Mouse (Mus musculus) hindlimb bud, embryonic 11.5 days (tissue): ENCODE results near the gene Slc4a1.
"Not testable (repeated sequence)": the region's sequence is repeated elsewhere in the genome, so short reads cannot be mapped to it uniquely, and the experiment has no call there.

ENCODE experiments used
- DNase-seq: peaks from one replicate; pipeline ENCODE4 v3.0.0-alpha.2; 2012; ENCODE audit warnings: low read depth, low spot score; ENCODE audit errors: extremely low spot score

The Slc4a1 gene

DNA sequence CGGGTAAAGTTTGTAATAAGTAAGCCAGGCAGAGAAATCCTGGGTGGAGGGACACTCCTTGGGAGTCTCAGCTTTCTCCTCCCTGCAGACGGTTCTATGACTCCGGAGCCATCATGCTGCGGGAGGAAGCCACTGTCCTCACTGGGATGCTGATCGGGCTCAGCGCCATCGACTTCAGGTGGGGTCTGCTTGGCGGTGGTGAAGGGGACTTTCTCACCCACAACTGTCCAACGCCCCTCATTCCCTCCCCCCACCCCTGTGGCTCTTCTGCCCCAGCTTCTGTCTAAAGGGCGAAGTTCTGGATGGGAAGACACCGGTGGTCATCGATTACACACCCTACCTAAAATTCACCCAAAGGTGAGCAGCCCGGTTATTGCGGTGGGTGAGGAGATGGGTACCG lies 33.1 kb upstream of the Slc4a1 start:
- DNase-seq: no peak

DNA sequence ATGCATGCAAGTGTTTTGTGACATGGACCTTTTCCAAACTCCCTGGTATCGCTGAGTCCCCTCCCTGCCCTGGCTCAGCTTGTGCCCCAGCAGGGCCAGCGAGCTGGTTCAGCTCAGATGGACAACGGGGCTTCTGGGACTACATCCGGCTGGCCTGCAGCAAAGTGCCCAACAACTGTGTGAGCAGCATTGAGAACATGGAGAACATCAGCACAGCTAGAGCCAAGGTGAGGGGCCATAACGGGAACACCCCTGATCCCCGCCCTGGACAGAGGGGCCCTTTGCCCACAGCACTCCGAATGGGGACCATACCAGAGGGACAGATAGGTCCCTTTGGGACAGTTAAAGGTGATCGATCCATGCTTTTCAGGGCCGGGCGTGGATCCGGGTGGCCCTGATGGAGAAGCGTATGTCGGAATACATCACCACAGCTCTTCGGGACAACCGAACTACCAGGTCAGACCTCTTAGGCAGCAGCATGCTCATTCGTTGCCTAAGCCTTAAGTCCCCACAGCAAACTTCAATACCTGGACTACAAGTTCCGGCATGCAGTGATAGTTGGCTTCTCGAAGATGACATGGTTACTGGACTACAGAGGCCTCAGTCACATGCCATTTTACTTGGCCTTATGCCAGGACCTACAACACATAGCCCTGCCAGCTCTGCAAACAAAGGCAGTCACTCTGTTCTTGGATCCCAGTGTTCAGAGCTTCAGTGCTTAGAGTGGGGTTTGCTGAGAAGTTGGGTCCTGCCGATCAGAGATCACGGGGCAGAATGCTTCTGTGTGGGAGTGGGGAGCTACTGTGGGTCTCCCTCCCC lies 32.2 kb upstream of the Slc4a1 start:
- no peak for DNase-seq

DNA sequence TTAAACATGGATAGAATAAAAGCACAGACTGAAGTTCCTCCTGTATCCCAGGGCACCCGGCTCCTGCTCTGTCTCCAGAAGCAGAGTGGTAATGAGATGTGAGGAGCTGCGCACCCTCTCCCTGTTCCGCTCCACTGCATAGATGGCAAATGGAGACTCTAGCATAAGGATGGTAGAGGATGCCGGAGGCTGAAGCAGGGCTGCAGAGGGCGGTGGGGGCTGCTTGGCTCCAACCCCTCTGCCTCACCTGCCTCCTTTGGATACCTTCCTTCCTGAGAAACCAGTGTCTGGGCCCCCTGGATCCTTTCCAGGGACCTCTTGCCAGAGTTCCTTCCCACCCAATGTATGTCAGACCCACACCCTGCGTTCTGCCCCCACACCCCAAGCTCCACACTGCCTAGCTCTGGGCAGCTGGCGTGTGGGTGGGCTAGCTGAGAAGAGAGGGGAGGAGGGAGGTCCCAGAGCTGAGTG lies 30.7 kb upstream of the Slc4a1 start:
- no peak for DNase-seq

DNA sequence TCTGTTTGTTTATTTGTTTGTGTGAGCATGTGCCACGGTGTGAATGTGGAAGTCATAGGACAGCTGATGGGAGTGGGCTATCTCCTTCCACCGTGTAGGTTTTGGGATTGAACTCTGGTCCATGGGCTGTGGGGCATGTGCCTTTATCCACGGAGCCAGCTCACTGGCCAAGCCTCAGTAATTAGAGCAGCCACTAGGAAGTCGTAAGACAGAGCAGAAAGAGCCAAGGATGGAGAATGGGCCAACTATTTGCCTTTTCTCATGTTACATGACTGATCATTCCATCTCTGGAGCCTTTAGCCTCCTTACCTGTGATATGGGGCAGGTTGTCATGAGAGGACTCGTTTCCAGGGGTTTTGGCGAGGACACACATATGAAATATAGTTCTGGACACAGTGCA lies 30.3 kb upstream of the Slc4a1 start:
- DNase-seq: no peak

DNA sequence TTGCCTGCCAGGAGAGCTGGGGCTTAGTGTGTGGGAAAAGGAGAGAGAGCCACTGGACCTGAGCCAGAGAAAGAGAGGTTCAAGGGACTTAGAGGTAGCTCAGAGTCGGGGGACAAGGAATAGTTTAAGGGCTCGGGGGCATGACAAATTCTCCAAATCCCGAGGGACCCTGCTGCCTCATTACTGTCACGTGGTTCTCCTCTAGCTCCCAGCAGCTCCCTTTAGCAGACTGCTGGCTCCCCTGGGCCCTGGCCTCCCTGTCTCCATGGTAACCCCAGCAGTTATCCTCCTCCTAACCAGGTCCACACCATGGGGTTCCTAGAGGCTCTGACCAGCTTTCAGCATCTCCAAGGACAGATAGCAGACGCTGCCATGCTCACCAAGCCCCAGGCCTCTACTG lies 29.2 kb upstream of the Slc4a1 start:
- DNase-seq: no peak

DNA sequence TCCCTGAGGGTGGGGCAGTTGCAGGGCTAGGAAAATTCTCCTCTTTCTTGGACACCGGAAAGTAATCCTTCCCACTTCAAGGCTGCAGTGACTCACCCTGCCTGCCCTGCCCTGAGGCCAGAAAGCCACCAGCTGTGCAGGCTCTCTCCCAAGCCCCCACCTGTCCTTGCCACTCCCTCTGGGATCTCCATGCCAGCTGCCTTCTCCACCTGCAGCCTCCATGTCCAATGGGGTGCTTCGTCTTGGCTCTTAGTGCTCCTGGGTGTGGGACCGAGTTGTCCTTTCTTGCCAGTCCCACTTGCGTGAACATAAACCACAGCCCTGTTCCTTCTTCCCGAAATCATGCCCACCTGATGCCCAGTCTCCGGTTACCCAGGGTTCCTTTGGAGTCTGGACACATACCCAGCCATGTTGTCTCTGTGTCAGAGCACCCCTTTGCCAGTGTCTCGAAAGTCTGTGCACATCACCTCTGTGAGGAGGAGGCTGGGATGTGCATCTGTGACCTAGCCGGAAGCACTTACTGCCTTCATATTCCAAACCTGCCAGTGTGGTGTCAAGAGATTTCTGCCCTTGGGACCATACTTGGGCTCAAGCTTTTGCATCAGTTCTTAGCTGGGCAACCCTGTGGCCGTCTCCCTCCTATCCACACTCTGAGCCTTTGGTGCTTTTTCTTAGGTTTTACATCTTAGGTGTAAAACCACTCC lies 28.6 kb upstream of the Slc4a1 start:
- no peak for DNase-seq

DNA sequence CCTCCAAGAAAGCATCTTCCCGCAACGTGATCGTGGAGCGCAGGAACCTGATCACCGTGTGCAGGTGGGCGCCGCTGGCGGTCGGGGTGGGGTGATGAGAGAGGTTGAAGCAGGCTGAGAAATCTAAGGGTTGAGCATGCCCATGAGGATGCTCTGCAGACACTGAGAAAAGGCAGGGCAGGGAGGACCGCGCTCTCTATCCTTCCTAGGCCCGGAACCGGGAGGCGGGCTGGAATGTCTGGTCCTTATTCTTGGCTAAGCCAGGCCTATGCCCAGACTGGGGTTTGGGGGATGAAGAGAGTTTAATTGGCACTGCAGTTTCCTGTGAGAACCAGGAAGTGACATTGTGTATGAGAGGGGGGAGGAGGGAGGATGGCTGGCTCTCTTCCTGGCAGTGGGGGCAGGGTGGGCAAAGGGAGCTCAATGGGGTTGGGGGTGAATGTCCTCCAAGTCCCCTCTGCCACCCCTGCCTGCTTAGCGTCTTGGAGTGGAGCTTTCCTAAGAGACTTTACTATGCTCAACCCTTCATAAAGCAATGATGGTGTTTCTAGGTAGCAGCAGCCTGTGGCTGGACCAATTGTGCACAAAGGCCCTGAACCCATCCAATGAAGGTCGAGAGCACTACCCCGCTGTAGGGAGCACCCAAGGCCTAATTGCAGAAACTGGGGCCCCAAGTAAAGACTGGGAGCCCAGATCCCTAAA lies 27.9 kb upstream of the Slc4a1 start:
- DNase-seq: no peak

DNA sequence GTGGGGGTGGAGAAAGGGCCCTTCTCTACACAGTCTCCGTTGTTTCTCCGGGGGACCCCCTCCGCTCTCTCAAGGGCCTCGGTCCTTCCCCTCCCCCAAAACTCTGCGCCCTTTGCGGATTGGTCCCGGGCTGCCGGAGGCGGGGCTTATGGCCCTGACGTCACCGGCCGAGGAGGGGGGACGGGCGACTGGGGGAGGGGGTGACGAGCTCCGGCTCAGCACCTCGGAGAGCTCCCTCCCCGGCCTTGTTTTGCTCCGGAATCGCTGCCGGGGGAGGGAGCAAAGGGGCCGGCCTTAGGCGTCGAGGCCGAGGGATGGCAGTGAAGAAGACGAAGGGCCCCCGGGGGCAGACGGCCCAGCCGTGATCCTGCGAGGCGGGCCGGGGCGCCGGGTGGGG lies 27.2 kb upstream of the Slc4a1 start, which contains the start of gene Rundc3a:
Gene Rundc3a, plus strand, starts transcription at position 166 of the 397 bp plus-strand sequence.
- DNase-seq: peak; percentile 61

DNA sequence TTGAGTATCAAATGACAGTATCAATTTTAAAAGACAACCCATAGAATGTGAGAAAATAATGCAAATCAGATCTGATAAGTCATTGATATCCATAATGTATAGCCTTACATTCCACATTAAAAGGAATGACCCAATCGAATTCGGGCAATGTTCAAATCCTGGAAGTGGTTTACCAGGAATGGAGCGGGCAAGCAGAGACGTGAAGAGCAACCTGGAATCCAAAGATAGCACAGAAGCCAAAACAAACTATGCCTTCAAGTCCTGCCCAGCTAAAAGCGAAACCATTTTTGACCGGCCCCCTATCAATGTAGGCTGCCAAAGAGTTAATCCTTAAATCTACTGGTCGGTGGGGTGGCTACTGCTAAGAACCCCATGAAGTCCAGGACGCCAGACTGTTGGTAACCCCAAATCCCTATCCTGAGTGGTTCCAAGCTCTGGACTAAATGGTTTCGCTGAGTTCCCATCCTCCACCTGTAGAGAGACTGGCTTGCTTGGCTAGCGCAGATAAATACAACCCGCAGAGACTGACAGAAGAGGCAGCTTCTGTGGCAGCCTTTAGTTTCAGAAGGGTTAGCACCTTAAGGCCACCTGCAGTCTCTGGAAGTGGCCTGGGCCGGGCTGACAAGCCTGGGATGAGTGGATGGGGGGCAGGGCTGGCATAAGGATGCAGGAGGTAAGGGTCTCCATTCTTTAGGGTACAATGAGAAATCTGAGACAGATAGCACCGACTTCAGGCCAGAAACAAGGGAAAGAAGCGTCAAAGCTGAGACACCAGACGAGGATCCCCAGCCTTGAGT lies 26.6 kb upstream of the Slc4a1 start:
- no peak for DNase-seq

DNA sequence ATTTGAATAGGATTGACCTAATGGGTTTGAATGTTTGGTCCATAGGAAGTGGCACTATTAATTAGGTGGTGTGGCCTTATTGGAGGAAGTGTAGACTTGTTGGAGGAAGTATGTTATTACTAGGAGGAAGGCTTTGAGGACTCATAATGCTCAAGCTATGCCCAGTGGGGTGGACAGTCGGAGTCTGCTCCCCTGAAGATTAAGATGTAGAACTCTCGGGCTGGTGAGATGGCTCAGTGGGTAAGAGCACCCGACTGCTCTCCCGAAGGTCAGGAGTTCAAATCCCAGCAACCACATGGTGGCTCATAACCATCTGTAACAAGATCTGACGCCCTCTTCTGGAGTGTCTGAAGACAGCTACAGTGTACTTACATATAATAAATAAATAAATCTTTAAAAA lies 23.4 kb upstream of the Slc4a1 start:
- not testable (repeated sequence) for DNase-seq

DNA sequence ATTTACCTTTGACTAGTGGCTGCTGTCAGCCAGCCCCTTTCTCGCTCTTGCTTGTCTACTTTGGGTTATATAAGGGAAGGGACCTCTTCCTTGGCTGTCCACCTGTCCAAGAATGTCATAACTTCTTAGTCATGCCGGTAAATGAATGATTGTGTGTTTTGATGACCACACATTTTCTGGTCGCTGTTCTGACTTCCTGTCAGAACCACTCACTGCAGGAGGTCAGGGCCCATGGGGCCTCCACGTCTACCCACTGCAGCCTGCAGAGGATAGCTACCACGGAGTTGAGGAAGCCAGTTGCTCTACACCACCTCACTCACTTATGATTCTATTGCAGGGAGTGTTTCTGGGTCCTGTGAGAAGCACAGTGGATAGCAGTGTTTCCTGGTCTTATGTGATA lies 20.1 kb upstream of the Slc4a1 start:
- DNase-seq: no peak

DNA sequence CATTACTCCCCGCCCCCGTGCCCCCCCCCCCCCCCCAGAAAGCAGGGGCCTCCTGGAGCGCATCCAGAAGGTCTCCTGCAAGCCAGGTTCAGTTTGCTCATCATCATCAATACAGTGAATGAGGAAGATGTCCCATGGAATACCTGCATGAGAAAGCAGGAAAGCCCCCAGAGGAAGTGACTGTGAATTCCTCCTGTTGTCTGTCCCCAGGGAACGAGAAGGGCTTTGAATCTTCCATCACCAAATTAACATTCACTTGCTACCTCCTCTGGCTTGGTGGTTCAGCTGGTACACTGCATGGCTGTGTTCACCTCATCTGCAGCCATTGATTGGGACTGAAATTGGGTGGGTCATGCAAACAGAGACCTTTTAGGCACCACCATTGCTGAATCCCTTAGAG lies 19.1 kb upstream of the Slc4a1 start:
- no peak for DNase-seq

DNA sequence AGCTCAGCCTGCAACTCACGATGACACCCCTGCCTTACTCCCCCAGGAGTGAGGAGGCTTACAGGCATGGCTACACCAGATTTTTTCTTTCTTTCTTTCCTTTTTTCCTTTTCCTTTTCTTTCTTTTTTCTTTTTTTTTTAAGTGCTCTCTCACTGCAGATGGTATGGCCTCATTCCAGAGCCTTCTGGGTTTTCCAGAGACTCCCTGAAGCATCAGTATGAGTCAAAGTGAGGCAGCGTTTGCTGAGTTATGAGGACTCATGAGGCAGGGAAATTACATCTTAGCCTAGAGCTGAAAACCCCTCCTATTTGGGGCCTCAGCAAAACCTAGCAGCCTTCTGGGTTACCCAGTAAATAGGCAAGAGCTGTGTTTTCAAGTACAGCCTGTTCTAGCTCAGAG lies 18.4 kb upstream of the Slc4a1 start:
- DNase-seq: no peak

DNA sequence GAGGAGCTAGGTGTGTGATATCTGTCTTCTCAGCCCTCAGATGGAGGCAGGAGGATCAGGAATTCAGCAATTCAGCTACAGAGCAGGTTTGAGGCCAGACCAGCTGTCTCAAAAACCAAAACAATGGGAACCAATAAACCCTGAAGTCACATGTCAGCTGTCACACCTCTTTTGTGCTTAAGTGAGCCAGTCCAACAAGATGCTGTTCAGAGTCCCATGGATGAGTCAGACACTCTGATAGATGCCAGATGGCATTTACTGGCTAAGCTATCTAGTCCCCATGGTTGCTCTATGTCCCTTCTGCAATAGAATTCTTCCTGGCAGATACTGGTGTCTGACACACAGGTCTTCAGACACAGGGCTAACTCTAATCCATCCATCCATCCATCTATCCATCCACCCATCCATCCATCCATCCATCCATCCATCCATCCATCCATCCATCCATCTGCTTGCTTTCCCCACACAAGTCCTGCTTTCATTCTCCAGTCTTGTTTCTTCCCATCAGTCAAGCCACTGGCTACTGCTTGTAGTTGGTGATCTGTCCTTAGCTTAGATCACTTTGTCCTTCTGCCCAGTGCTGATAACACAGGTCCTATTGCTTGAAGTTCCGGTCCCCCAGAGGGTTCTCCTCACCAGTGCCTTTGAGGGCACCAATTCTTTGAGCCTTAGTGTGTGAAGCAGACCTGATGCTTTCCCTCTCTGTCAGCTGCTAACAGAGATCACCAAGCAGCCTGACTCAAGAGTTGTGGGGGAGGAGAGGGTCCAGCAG lies 17.5 kb upstream of the Slc4a1 start:
- DNase-seq: no peak

DNA sequence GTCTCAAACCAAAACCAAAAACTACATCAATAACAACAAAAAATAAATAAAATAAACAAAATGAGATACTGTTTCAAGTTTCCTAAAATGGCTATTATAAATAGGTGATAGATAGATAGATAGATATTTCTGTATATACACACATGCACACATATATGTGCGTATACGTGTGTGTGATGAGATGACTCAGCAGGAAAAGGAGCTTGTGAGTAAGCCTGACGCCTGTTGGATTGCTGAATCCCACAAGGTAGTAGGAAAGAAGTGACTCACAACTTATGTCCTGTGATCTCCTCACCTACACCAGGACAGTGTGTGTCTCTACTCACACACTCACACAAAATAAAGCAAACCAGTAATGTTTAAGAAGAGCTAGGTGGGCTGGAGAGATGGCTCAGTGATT lies 16.8 kb upstream of the Slc4a1 start:
- DNase-seq: no peak

DNA sequence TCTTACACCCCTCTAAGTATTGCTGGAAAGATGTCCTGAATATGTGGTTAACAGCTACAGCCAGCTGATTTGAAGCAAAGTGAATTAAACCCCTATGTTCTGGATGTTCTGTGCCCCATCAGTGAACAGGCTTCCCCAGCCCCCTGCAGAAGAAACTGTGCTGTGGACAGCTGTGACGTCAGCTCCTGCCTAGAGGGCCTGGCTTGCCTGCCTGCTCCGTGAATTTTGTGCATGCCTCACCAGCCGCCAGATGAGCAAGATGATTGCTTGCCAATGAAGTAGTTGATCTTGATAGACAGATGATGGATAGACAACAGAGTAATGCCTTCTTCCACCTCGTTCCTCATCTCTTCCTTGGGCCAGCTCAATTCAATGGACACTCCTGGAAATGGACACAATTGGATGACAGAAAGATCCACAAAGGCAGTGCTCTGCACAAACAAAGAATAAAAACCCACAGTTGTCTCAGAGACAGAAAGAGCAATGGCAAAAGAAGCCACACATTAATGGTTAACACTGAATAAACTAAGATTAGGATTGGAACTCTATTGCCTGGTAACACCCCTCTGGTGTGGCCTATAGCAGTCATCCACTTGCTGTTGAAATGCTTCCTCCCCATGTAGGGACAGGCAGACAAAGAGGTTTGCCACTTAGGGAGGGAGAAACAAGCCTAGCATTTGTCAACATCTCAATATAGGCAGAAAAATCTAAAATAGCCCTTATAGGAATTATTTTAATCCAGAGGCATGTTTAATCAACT lies 15.5 kb upstream of the Slc4a1 start:
- DNase-seq: no peak

DNA sequence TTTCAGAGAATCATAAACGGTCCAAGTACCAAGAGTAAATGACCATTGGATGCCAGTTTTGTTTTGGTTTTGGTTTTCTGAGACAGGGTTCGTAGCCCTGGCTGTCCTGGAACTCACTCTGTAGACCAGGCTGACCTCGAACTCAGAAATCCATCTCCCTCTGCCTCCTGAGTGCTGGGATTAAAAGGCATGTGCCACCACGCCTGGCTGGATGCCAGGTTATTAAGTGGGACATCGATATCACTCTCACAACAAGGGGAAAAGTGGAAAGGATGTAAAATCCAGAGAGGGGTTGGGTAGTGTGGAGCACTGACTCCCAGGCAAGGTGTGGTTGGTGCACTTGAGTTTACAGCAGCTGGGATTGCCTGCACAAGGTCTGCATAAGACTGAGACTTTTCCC lies 14.1 kb upstream of the Slc4a1 start:
- no peak for DNase-seq

DNA sequence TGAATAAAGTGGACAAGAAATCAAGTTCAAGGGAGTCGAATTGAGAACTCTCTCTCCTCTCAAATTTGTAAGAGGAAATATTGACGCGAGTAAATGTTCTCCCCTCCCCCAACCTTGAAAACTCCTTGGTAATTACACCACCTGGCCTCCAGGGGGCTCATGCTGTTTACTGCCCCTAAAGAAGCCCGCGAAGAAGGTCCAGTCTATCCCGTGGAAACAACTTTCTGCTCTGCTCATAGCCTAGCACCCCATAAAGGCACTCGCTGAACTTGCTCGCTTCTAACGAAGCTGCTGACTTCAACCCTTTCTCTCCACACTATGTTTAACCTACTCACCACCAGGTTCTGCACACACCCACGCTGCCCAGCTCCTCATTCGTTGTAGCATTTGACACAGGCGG lies 11.2 kb upstream of the Slc4a1 start:
- no peak for DNase-seq

DNA sequence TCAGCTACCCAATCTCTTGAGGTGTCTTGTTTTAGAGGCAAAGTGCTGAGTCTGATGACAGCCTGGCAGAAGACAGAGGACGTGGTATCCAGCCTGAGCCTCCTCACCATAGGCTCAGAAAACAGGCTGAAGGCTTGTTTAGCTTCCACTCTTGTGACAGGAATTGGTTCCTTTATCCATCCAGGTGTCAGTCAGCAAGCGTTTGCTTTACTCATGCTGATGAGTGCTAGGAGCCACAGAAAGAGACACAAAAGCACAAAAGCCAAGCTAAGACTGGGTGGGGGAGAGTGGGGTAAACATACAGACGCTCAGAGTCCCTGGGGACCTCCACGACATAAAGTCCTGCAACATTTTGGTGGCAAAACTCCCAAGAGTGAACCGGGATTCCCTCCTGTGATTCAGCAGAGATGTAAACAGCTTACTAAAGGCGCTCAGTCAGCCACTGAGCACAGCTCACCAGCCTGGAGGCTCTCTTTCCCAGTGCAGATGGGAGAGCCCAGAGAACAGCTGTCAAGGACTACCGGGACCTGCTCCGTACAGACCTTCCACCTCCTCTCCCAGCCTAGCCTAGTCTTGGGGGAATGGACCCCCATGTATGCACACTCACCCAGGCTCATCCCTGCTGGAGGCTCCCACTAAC lies 10.3 kb upstream of the Slc4a1 start:
- no peak for DNase-seq
